Mouse (Mus musculus) lung, adult 2 months (tissue): ENCODE measurements around the gene Zfp235. TPM values are rescaled to one million over a fixed set of nuclear protein-coding genes. Genes with fewer than 3 reads are reported as not detected.

Source experiments
- DNase-seq: peaks from one replicate; pipeline ENCODE4 v3.0.0; 2022
- H3K4me1 ChIP-seq: fragments of 200-500 bp; 2 replicates; pipeline ENCODE4 v1.6.1; 2011; ENCODE audit warnings: low read length; ENCODE audit not compliant: control insufficient read depth, insufficient read depth
- H3K4me3 ChIP-seq: fragments of 200-500 bp; replicated peaks from 2 replicates; pipeline ENCODE3; 2011; ENCODE audit warnings: low read depth, mild to moderate bottlenecking, control low read depth, low read length; ENCODE audit errors: extremely low read depth
- CTCF ChIP-seq: fragments of 200-500 bp; IDR thresholded peaks from 2 replicates; pipeline ENCODE4 v1.5.1; 2011; ENCODE audit warnings: mild to moderate bottlenecking, low read length, control low read depth; ENCODE audit not compliant: insufficient read depth
- POLR2A ChIP-seq: fragments of 200-500 bp; IDR thresholded peaks from 2 replicates; pipeline ENCODE4 v1.6.1; 2011; ENCODE audit warnings: low read depth, mild to moderate bottlenecking, control low read depth, low read length, borderline replicate concordance; ENCODE audit errors: extremely low read depth
- WGBS: fragments of 180-500 bp; shearing (Covaris S2); methylation state at CpG from one replicate; pipeline ENCODE4 v1.1.7; 2018; 5-methylcytosine and 5-hydroxymethylcytosine counted together
- polyA plus RNA-seq: library from polyadenylated mRNA; depleted of rRNA; stranded (reverse); fragments of >200 nt; gene quantifications from 2 replicates; pipeline ENCODE4 v1.2.3, GENCODE M21; 2012; rRNA removed

Gene Zfp235
- 4.8 and 7.5 TPM in 2 replicates for polyA plus RNA-seq

GRCm38 (mm10) chr7:24133996-24134828, at the start of gene Zfp235:
Zfp235 (plus strand) TSS chr7:24134169.
- WGBS: 2% methylated on average over 32 of the region's 32 CpGs
- Histone ChIP-seq H3K4me3 (peak within 1 kb of the TSS; percentile 84), H3K4me1 (peaks cover 7% of the 10 kb centered on the region)
- TF ChIP-seq POLR2A (peak; percentile 86; the same call in 1 of the 2 replicates), CTCF (no peak)
- DNase-seq: peak; percentile 82

GRCm38 (mm10) chr7:24086871-24087270, 47.1 kb upstream of the Zfp235 start:
- DNase-seq: no peak
- WGBS: 95% methylated on average over 4 of the region's 4 CpGs
- TF ChIP-seq POLR2A (no peak), CTCF (no peak)
- no peak overlapping the region for H3K4me3 ChIP-seq
- H3K4me1 ChIP-seq: peaks cover 6% of the 10 kb centered on the region

GRCm38 (mm10) chr7:24087485-24088125, 46.4 kb upstream of the Zfp235 start:
- DNase-seq: no peak
- no peak overlapping the region for H3K4me3 ChIP-seq
- TF ChIP-seq POLR2A: no peak
- 97% methylated on average over 12 of the region's 12 CpGs for WGBS
- peaks cover 4% of the 10 kb centered on the region for H3K4me1 ChIP-seq

GRCm38 (mm10) chr7:24104403-24104802, 29.6 kb upstream of the Zfp235 start:
- TF ChIP-seq POLR2A (no peak), CTCF (no peak)
- WGBS: 95% methylated on average over 9 of the region's 9 CpGs
- DNase-seq: no peak
- no peaks in the 10 kb centered on the region for H3K4me1 ChIP-seq
- H3K4me3 ChIP-seq: no peak overlapping the region

GRCm38 (mm10) chr7:24105144-24105703, 28.7 kb upstream of the Zfp235 start:
- no peak for TF ChIP-seq CTCF
- TF ChIP-seq POLR2A: no peak
- WGBS: 94% methylated on average over 18 of the region's 18 CpGs
- no peak for DNase-seq
- no peaks in the 10 kb centered on the region for H3K4me1 ChIP-seq
- H3K4me3 ChIP-seq: no peak overlapping the region

GRCm38 (mm10) chr7:24110839-24111238, 23.1 kb upstream of the Zfp235 start:
- no peak for DNase-seq
- Histone ChIP-seq H3K4me1 (no peaks in the 10 kb centered on the region), H3K4me3 (no peak overlapping the region)
- 95% methylated on average over 7 of the region's 7 CpGs for WGBS
- TF ChIP-seq POLR2A: no peak
- no peak for TF ChIP-seq CTCF

- peak overlapping the region; percentile 84 for H3K4me3 ChIP-seq
- TF ChIP-seq POLR2A (no peak), CTCF (no peak)
- 11% methylated on average over 9 of the region's 9 CpGs for WGBS
- no peaks in the 10 kb centered on the region for H3K4me1 ChIP-seq
- DNase-seq: peak; percentile 38
These were observed 22.2 kb upstream of the Zfp235 start for GRCm38 (mm10) chr7:24111772-24112155.

GRCm38 (mm10) chr7:24112156-24112856, 21.7 kb upstream of the Zfp235 start, which contains the start of gene Zfp112:
Zfp112 (plus strand) TSS chr7:24112314.
- DNase-seq: peak; percentile 75
- WGBS: under 1% methylated on average over 23 of the region's 23 CpGs
- H3K4me1 ChIP-seq: no peaks in the 10 kb centered on the region
- peak within 1 kb of the TSS; percentile 84 for H3K4me3 ChIP-seq
- no peak for TF ChIP-seq CTCF
- TF ChIP-seq POLR2A: peak; percentile 47; the same call in 1 of the 2 replicates

- Histone ChIP-seq H3K4me1 (no peaks in the 10 kb centered on the region), H3K4me3 (peak overlapping the region; percentile 84)
- peak; percentile 47 for DNase-seq
- WGBS: 12% methylated on average over 12 of the region's 12 CpGs
- TF ChIP-seq POLR2A: no peak
- TF ChIP-seq CTCF: no peak
These were observed 21.0 kb upstream of the Zfp235 start for GRCm38 (mm10) chr7:24113001-24113400.

GRCm38 (mm10) chr7:24116655-24117054, 17.3 kb upstream of the Zfp235 start:
- DNase-seq: no peak
- Histone ChIP-seq H3K4me3 (no peak overlapping the region), H3K4me1 (no peaks in the 10 kb centered on the region)
- TF ChIP-seq CTCF (no peak), POLR2A (no peak)
- 65% methylated on average over 4 of the region's 4 CpGs for WGBS
